Mouse (Mus musculus): ENCODE data around the gene Fkbp6.

Gene Fkbp6

GRCm38 (mm10) chr5:135274663-135275396 is 75.0 kb downstream of the Fkbp6 start:
- no peak for DNase-seq (ENCODE audit: low read depth, low spot score)

GRCm38 (mm10) chr5:135271563-135272165 is 78.2 kb downstream of the Fkbp6 start:
- DNase-seq (ENCODE audit: low read depth, low spot score): no peak

GRCm38 (mm10) chr5:135270361-135270760 is 79.5 kb downstream of the Fkbp6 start:
- DNase-seq (ENCODE audit: low read depth, low spot score): no peak

- no peak for DNase-seq (ENCODE audit: low read depth, low spot score)
Observed at GRCm38 (mm10) chr5:135269451-135269850, 80.4 kb downstream of the Fkbp6 start.

- DNase-seq (ENCODE audit: low read depth, low spot score): no peak
Observed at GRCm38 (mm10) chr5:135264548-135264947, 85.3 kb downstream of the Fkbp6 start.

GRCm38 (mm10) chr5:135263866-135264503 is 85.9 kb downstream of the Fkbp6 start:
- no peak for DNase-seq (ENCODE audit: low read depth, low spot score)

GRCm38 (mm10) chr5:135258280-135259150 is 91.3 kb downstream of the Fkbp6 start:
- no peak for DNase-seq (ENCODE audit: low read depth, low spot score)

GRCm38 (mm10) chr5:135257559-135257958 is 92.3 kb downstream of the Fkbp6 start:
- no peak for DNase-seq (ENCODE audit: low read depth, low spot score)

- no peak for DNase-seq (ENCODE audit: low read depth, low spot score)
Observed at GRCm38 (mm10) chr5:135256166-135256565, 93.7 kb downstream of the Fkbp6 start.

- no peak for DNase-seq (ENCODE audit: low read depth, low spot score)
Observed at GRCm38 (mm10) chr5:135253741-135254401, 96.0 kb downstream of the Fkbp6 start.

GRCm38 (mm10) chr5:135251079-135251454 is 98.8 kb downstream of the Fkbp6 start, which contains the start of gene Fzd9:
TSS of gene Fzd9 (minus strand) at chr5:135251230.
- DNase-seq (ENCODE audit: low read depth, low spot score): no peak

GRCm38 (mm10) chr5:135250186-135251078 is 99.4 kb downstream of the Fkbp6 start:
- no peak for DNase-seq (ENCODE audit: low read depth, low spot score)

GRCm38 (mm10) chr5:135248956-135249676 is 100.7 kb downstream of the Fkbp6 start:
- DNase-seq (ENCODE audit: low read depth, low spot score): no peak

GRCm38 (mm10) chr5:135247337-135247736 is 102.5 kb downstream of the Fkbp6 start:
- DNase-seq (ENCODE audit: low read depth, low spot score): no peak

GRCm38 (mm10) chr5:135246531-135246930 is 103.3 kb downstream of the Fkbp6 start:
- DNase-seq (ENCODE audit: low read depth, low spot score): no peak

GRCm38 (mm10) chr5:135243166-135243565 is 106.7 kb downstream of the Fkbp6 start:
- no peak for DNase-seq (ENCODE audit: low read depth, low spot score)

- no peak for DNase-seq (ENCODE audit: low read depth, low spot score)
Observed at GRCm38 (mm10) chr5:135242608-135243007, 107.2 kb downstream of the Fkbp6 start.

- DNase-seq (ENCODE audit: low read depth, low spot score): no peak
Observed at GRCm38 (mm10) chr5:135242136-135242535, 107.7 kb downstream of the Fkbp6 start.
